Mouse (Mus musculus): ENCODE results near the gene Srsf9.
"Not testable (repeated sequence)": the region's sequence is repeated elsewhere in the genome, so short reads cannot be mapped to it uniquely, and the experiment has no call there.

DNA sequence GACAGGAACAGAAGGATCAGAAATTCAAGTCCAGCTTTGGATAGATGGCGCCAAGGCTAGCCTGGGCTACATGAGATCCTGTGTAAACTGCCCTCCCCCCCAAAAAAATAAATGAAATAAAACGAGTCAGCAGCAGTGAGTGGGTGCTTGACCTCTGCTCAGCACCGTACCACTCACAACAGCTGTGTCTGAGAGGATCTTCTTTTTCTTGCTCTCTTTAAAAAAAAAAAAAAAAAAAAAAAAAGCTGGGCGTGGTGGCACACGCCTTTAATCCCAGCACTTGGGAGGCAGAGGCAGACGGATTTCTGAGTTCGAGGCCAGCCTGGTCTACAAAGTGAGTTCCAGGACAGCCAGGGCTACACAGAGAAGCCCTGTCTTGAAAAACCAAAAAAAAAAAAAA is 24.8 kb upstream of the Srsf9 start:
- not testable (repeated sequence) for TF ChIP-seq CTCF (IDR thresholded peaks at IDR 0.05; ENCODE audit: extremely low read depth, insufficient read depth, insufficient read length, insufficient replicate concordance); POLR2A (IDR thresholded peaks at IDR 0.05; ENCODE audit: low read depth, low read length)
